Mouse (Mus musculus): ENCODE measurements at regions not wholly inside any gene's neighbourhood (a gene's known extent, or its start where the extent isn't known, plus 50 kb on each side); places are given as distances from the start of the nearest gene placed in this dataset.
"Not testable (repeated sequence)": the region's sequence is repeated elsewhere in the genome, so short reads cannot be mapped to it uniquely, and the experiment has no call there.

DNA sequence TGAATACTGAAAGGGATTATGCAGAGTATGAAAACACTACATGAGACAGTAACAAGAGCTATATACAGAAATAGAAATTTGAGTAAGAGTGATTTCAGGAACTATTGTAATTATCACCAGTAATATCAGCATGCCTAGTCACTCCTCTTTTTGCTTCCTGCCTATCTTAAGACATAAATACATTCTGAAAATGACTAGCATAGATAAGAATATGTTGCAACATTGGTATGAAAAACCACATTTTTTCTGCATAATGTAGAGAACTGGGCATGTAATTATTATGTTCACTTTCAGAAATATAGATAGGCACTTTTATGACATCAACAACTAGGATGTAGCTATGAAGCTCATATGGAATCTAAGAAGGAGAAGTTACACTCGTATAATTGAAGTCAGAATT, 980.5 kb downstream of the Basp1 start:
- no peak for ATAC-seq (replicated peaks; ENCODE audit: low FRiP score, poor library complexity, severe bottlenecking)

DNA sequence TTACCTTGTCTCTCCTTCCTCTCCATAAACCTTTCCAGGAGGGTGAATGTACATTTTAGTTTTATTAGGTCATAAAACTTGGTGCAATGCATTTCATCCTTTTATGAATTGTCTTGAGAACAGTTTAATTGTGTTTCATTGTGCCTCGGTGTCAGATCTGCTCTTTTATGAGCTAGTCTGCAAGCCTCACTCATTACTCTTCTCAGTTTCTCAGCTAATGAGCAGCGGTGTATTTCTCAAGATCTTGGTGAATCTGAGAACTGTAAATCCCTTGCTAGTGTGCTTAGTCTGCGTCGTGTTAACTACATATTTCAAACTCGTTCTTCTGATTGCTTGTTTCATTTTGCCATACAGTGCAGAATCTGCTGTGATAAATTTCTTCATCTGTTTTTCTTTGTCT, 984.4 kb downstream of the Basp1 start:
- ATAC-seq (replicated peaks; ENCODE audit: low FRiP score, poor library complexity, severe bottlenecking): no peak

DNA sequence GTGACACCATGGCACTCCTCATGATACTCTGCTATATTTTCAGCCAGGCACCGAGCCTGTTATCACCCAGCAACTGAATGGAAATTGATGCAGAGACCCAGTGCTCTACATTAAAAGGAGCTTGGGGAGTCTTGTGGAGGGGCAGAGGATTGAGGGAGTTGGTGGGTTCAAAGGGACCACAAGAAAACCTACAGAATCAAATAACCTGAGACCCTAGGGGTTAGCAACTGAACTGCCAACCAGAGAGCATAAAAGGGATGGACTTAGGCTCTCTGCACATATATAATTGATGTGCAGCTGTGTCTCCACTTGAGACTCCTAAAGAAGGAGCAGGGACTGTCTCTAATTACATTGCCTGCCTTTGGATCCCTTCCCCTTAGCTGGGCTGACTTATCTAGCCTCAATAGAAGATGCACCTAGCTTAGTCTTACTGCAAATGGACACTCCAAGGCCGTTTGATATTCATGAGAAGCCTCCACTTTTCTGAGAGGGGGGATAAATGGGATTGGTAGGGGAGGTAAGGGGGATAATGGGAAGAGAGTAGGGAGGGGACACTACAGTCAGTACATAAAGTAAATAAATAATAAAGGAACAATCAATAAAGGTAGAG, 991.1 kb downstream of the Basp1 start:
- no peak for ATAC-seq (replicated peaks; ENCODE audit: low FRiP score, poor library complexity, severe bottlenecking)

DNA sequence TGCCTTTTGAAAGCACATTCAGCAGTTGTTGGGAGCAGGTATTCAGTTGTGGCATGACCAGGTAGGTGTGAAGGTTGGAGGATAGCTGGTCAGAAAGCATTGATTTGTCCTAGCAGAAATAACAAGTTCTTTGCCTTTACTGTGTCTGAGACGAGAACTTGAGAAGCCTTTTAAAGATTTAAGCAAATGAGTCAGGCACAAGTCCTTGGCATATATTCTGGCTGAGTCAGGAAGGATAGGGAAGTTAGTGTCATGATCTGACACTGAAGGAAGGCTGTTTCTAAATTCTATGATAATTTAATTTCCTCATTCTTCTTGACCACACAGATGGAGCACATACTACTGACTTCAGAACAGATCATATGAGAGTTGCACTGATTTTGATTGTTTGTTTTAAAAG, 993.8 kb downstream of the Basp1 start:
- ATAC-seq (replicated peaks; ENCODE audit: low FRiP score, poor library complexity, severe bottlenecking): no peak

DNA sequence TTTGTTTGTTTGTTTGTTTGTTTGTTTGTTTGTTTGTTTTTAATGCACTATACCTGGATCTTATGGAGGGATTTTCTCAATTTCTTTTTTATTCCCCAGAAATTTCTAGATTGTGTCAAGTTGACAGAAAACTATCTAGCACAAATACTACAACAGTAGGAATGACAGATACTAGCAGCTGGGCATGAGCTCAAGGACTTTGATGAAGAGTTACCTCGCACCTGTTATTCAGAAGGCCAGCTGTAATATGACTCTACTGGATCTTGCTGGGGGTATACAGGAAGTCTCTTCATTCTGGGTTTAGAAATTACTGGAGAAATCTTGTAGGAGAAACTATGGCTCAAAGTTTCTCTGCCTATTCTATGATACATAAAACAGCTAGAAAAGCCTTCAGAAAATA, 994.4 kb downstream of the Basp1 start:
- no peak for ATAC-seq (replicated peaks; ENCODE audit: low FRiP score, poor library complexity, severe bottlenecking)

DNA sequence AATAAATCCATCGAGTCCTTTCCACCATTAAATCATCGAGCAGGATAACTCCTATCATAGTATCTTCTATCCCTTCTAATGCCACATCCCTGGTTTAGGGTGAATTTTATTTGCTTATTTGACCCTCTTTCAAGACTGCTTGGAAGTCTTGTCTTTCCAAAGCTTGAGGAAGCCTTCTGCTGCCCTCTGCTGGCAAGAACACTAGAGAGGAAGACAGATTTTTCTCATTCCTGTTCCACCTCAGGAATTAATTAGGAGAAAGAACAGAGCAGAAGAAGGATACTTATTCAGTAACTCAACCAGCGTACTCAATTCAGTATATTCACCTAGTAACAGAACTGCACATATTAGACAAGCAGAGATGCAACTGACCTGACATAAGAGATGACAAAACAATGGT, 1005.9 kb downstream of the Basp1 start:
- ATAC-seq (replicated peaks; ENCODE audit: low FRiP score, poor library complexity, severe bottlenecking): no peak

DNA sequence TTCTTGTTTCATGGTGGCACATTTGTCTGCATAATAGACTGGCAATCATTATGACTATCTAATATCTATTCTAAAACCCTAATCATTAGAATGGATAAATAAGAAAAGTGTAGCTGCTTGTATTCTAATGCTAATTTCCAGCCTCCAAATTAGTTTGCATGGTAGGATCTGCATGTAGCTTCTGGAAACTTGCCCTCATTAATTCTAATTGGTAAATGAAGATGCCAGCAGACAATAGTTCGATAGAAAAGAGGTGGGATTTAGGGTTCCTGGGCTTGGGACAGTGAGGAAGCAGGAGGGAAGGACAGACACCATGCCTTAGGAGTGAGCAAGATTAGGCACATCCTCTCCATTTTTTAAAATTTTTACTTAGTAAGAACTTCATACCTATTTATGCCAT, 1008.3 kb downstream of the Basp1 start:
- no peak for ATAC-seq (replicated peaks; ENCODE audit: low FRiP score, poor library complexity, severe bottlenecking)

DNA sequence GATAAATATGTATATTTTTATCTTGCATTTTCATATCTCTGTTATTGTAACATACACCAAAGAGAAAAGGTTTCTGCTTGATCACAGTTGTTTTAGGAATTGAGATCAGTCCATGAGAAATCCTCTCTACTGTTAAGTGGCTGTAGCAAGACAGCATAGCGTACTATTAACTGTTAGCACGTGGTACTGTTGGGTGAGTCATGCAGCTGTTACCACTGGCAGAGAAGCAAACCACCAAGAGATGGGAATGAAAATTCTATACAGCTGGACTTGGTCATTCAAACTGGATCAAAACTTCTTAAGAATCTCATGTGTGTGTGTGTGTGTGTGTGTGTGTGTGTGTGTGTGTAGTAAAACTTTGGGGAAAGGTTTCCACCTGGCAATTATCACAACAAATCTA, 1013.5 kb downstream of the Basp1 start:
- ATAC-seq (replicated peaks; ENCODE audit: low FRiP score, poor library complexity, severe bottlenecking): no peak

DNA sequence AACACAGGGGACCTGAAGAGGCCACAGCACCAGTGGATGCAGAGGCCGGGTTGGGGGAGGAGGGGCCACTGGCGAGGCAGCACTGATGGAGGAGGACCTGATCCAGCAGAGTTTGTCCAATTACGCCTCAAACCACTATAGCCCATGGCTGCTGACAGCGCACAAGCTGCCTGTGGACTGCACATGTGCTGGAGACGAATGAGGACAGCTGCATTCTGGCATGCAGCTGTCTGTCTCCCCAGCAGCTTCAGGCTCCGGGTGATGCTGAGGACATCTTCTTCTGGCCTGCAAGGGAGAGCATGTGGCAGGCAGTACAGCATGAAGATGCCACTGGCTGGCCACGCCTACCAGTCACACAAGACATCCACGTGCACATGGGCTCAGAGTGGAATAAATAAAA, 1055.2 kb downstream of the Basp1 start:
- peak; percentile 39; the same call in 1 of the 2 replicates for ATAC-seq (replicated peaks; ENCODE audit: low FRiP score, poor library complexity, severe bottlenecking)

DNA sequence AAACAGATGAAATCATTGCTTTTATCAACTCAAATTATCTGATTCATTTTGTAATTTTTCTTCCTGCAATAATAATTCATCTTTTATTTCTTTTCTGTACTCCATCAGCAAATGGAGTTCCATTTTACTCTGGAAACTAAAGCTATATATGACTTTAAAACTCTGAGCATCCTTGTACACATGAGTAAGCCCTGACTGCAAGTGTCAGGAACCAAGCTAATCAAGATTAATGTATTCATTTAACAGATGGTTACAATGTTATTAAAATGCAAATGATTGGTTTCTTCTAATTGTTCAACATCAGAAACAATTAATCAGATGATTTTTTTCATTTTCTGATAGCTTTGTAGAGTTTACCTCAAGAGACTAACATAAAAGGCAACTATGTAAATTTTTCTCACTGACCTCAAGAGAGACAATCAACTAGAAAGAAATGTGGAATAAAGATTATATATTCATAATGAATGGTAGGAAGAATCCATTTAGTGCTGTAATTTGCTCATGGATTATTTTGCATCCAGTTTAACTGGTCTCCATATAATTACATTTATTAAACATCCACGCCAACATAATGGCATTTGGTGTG, 1064.5 kb downstream of the Basp1 start:
- no peak for ATAC-seq (replicated peaks; ENCODE audit: low FRiP score, poor library complexity, severe bottlenecking)

DNA sequence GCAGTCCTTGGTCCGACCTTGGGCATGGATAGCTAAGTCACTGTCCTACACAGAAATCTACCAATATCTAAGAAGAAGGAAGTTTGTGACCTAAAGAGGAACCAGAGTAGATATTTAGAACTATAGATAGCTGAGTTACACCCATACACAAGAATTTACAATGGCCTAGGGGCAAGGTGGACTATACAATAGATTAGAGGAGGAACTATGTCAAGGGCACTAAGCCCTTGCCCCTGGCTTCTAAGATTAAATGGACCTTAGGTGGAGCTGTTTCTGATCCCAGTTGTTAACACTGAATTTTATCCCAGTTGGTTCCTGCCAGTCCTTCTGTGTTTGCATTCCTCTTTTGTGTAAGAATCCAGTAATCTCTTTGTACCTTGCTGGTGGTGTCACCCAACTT, 1077.7 kb downstream of the Basp1 start:
- ATAC-seq (replicated peaks; ENCODE audit: low FRiP score, poor library complexity, severe bottlenecking): not testable (repeated sequence)

DNA sequence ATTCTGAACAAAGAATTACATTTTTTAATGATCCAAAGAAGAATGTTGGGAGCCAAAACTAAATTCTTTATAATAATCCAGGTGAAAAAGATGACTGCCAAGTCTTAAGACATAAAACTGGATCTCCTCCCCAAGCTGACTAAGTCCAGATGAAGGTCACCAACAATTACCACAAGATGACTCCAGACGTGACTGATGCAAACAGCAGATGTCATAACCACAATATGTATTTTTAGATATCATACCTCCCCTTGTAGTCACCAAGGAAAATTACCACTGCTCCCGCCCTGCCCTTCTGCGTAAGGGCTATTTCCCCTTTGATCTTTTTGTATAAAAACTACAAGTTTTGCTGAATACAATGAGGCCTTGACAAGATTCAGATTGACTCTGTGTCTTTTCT, 1110.4 kb downstream of the Basp1 start:
- not testable (repeated sequence) for ATAC-seq (replicated peaks; ENCODE audit: low FRiP score, poor library complexity, severe bottlenecking)

DNA sequence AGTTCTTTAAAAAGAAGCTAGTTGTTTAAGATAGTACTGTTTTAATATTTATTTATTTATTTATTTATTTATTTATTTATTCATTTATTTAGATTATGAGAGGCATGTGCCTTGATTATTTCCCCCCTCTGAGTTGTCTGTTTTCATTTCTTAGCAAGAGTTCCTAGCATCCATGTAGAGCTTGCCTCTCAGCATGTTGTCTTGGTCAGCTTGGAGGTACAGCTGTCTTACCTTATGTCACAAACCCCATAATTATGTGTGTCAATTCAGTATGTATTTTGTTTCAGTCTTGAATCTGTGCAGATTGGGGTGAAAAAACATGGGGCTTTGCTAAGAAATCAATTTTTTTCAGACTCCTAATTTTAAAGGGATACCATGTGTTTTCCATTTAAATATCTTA, 1116.3 kb downstream of the Basp1 start:
- ATAC-seq (replicated peaks; ENCODE audit: low FRiP score, poor library complexity, severe bottlenecking): no peak

DNA sequence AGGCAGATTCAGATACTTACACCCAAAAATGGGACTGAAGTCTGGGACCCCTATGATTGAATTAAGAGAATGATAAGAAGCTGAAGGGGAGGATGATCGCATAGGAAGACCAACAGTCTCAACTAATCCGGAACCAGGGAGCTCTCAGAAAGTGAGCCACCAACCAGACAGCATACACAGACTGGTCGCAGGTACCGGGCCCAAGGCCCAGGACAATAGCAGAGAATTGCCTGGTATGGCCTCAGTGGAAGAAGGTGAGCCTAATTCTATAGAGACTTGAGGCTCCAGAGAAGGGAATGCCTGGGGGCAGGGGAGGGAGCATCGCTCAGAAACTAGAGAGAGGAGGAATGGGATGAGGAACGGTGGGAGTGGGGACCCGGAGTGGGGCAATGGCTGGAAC, 1116.8 kb downstream of the Basp1 start:
- ATAC-seq (replicated peaks; ENCODE audit: low FRiP score, poor library complexity, severe bottlenecking): no peak

DNA sequence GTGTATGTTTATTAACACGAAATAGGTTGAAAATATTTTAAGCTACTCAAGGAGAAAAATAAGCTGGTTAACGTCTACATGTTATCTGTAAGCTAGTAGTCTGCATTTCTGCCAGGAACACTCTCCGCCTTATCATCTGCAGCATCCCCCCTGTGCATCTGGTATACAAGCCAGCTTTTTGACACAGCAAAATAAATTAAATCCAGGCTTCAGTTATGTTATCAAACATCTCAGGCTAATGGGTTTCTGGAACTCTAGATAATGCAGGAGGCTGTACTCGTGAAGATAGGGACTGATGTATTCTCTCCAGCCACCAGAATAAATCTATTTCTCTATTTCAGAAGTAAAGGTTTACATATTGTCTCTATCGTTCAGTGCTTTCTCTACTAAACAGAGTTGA, 1138.5 kb downstream of the Basp1 start:
- ATAC-seq (replicated peaks; ENCODE audit: low FRiP score, poor library complexity, severe bottlenecking): no peak

DNA sequence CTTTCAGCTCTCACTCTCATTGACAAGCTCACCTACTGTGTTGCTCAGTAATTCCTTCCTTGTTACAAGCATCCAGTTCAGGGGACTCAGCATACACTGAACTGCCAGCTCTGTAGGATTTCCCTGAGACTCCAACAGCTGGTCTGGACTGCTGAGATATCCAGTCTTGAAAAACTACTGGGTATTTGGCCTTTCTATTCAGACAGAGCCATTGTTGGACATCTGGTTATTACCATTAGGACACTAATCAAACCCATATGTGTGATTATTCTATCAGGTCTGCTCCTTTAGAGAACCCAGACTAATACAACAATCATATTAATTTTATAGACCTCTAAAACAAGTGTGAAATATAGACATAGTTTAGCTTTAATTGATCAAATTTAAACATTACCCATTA, 1146.2 kb downstream of the Basp1 start:
- ATAC-seq (replicated peaks; ENCODE audit: low FRiP score, poor library complexity, severe bottlenecking): no peak

Data from erythroid progenitor cell, adult 5-6 weeks (primary cell).